Comparison of ENCODE assay signal across 8 mouse cellular contexts in the genomic region with DNA sequence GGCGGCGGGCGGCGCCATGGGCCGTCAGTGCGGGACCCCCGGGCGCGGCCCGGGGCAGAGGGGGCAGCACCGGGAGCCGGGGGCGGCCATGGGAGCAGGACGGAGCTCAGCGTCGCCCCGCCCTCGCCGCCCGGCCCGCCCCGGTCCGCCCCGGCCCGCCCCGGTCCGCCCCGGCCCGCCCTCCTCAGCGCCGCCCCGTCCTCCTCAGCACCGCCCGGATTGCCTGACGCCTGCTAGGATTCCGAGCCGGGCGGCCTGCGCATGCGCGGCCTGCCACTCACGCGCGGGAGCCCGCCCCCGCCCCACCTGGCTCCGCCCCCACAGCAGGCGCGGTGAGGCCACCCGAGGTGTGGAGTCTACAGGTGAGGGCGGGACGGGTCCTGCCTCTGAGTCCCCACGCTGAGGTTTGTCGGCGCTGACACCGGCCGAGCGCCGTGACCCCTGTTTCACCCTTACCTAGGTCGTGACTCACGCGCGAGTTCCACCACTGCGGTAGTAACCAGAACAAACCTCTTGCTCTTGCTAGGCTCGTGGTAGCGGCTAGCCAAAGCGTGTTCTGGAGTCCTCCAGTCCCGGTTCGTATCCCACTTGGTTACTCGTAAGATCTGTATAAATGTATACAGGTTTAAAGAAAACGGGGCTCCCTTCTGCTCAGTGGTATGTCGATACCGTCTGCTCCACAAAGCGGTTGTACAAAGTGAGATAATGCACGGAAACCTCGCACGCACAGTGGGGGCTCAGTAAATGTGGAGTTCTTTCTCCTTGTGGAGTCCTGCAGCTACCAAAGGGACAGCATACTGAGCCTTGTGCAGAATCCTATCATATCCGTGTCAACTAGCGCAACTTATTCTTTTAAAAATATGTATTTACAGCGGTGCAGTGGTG. TPM values are rescaled to one million over a fixed set of nuclear protein-coding genes. Genes with fewer than 3 reads are reported as not detected.
DNase-seq lines count a peak whose midpoint lies in the region; ATAC-seq and TF ChIP-seq lines count a peak whose summit lies in the region.

A gene (minus strand): TSS at position 51 of the 885 bp plus-strand sequence.

- 2% methylated on average over 69 of the region's 80 CpGs for WGBS in forebrain, postnatal 0 days
- 2% methylated on average over 58 of the region's 80 CpGs for WGBS in lung, embryonic 15.5 days

- peaks cover 42% of the 10 kb centered on the region for H3K27me3 ChIP-seq in G1E (ENCODE audit: insufficient read depth, low read length)
- no peaks in the 10 kb centered on the region; the same call in 1 of the 2 replicates for H3K27me3 ChIP-seq in forebrain, postnatal 0 days (ENCODE audit: insufficient read depth, low read length)
- no peaks in the 10 kb centered on the region for H3K27me3 ChIP-seq in lung, embryonic 15.5 days

- H3K4me1 ChIP-seq in G1E (ENCODE audit: insufficient read depth, low read depth, low read length): peaks cover 24% of the 10 kb centered on the region
- H3K4me1 ChIP-seq in forebrain, postnatal 0 days (ENCODE audit: insufficient read depth): peaks cover 2% of the 10 kb centered on the region; the same call in 1 of the 2 replicates
- peaks cover 11% of the 10 kb centered on the region; the same call in 1 of the 2 replicates for H3K4me1 ChIP-seq in lung, embryonic 15.5 days

- no peak for TF ChIP-seq CTCF in G1E (IDR thresholded peaks at IDR 0.05; ENCODE audit: low read depth, low read length)
- TF ChIP-seq CTCF in forebrain, postnatal 0 days (IDR thresholded peaks at IDR 0.05; ENCODE audit: low read depth): no peak; the same call in 1 of the 2 replicates

- peak within 1 kb of the TSS; percentile 62 for H3K27ac ChIP-seq in forebrain, postnatal 0 days (ENCODE audit: low read depth, low read length)
- H3K27ac ChIP-seq in lung, embryonic 15.5 days: peak within 1 kb of the TSS; percentile 64

- no peaks in the 10 kb centered on the region for H3K9me3 ChIP-seq in G1E (replicated peaks)
- no peaks in the 10 kb centered on the region for H3K9me3 ChIP-seq in forebrain, postnatal 0 days (ENCODE audit: low read length)
- H3K9me3 ChIP-seq in lung, embryonic 15.5 days: no peaks in the 10 kb centered on the region

- DNase-seq in G1E (ENCODE audit: low spot score): peak; percentile 99
- peak; percentile 94 to 97 for DNase-seq in cerebellum, adult 18-20 months
- peak; percentile 96 for DNase-seq in forebrain, postnatal 0 days
- peak; percentile 95 for DNase-seq in heart, postnatal 4 days
- DNase-seq in layer of hippocampus, adult 8-10 months (ENCODE audit: low spot score in 2 of 2): peak; percentile 81 to 86
- peak; percentile 90 for DNase-seq in ovary, adult 18-20 months (ENCODE audit: low spot score)
- peak; percentile 95 for DNase-seq in thymus, postnatal 0 days (ENCODE audit: low spot score)

- H3K4me3 ChIP-seq in G1E (ENCODE audit: low read depth, low read length): peak within 1 kb of the TSS; percentile 90
- peak within 1 kb of the TSS; percentile 73 for H3K4me3 ChIP-seq in forebrain, postnatal 0 days (ENCODE audit: low read depth, low read length)
- H3K4me3 ChIP-seq in lung, embryonic 15.5 days: peak within 1 kb of the TSS; percentile 94

- peak within 1 kb of the TSS; percentile 63 for H3K9ac ChIP-seq in forebrain, postnatal 0 days
- H3K9ac ChIP-seq in lung, embryonic 15.5 days: peak within 1 kb of the TSS; percentile 91

- H3K36me3 ChIP-seq in G1E (replicated peaks): no peaks in the 10 kb centered on the region
- no peaks in the 10 kb centered on the region for H3K36me3 ChIP-seq in forebrain, postnatal 0 days (ENCODE audit: insufficient read depth)
- no peaks in the 10 kb centered on the region for H3K36me3 ChIP-seq in lung, embryonic 15.5 days

- H3K4me2 ChIP-seq in forebrain, postnatal 0 days (ENCODE audit: low read depth): peak within 1 kb of the TSS; percentile 84
- peak within 1 kb of the TSS; percentile 79 for H3K4me2 ChIP-seq in lung, embryonic 15.5 days

- peak; percentile 68 for ATAC-seq in G1E (ENCODE audit: extremely low read depth, insufficient number of reproducible peaks, low FRiP score, poor library complexity, severe bottlenecking)
- ATAC-seq in forebrain, postnatal 0 days: peak; percentile 97
- peak; percentile 98 for ATAC-seq in lung, embryonic 15.5 days (ENCODE audit: borderline replicate concordance, extremely low read depth, low FRiP score, low TSS enrichment)

RNA-seq across cellular contexts. Expression of the gene that starts here (rescaled TPM):
- total RNA-seq in G1E (2014; fragmentation: Nextera tagmentation): 2.3 and 3.4 TPM in 2 replicates
- 2.7 and 3.0 TPM in 2 replicates for total RNA-seq in G1E (2017)
- polyA plus RNA-seq in G1E (2012): 2.8 and 2.9 TPM in 2 replicates
- 7.5 and 9.7 TPM in 2 replicates for total RNA-seq in forebrain, postnatal 0 days (2014; rRNA removed)
- polyA plus RNA-seq in forebrain, postnatal 0 days (2015; fragmentation: Nextera tagmentation; extraction: Ambion mirVana): 2.3 and 2.9 TPM in 2 replicates
- total RNA-seq in heart, postnatal 4 days (2021): 10 to 100 TPM; 75.7 to 76.7 TPM
- 10 to 100 TPM; 13.5 to 15.6 (median 14.9) TPM for total RNA-seq in layer of hippocampus, adult 8-10 months (2022)
- 18.1 and 18.4 TPM in 2 replicates for polyA plus RNA-seq in lung, embryonic 15.5 days (2015; fragmentation: Nextera tagmentation; extraction: Ambion mirVana)
- 42.9 and 54.9 TPM in 2 replicates for polyA plus RNA-seq in thymus, postnatal 0 days (2015; fragmentation: Nextera tagmentation; extraction: Ambion mirVana)

Comparison
In these comparisons a context has a peak if more than half of its experiments do, and no peak if none do; other contexts are left out.
1. Peak in every context shown above with its lines: DNase-seq, ATAC-seq, H3K4me3 ChIP-seq and H3K27ac ChIP-seq.